Comparison of ENCODE assay signal across 33 mouse cellular contexts in genomic region chrX:155202406-155203305, GRCm38 (mm10). TPM values are rescaled to one million over a fixed set of nuclear protein-coding genes. Genes with fewer than 3 reads are reported as not detected.
DNase-seq lines count a peak whose midpoint lies in the region; ATAC-seq and TF ChIP-seq lines count a peak whose summit lies in the region.
"Had no signal": no experiment of that assay in that cellular context is flagged by ENCODE, and none has a peak within 500 bp of the region (broad histone marks: within the 10 kb centered on the region; RNA-seq: fewer than 3 reads in every experiment).

No protein-coding gene starts in this region.

- H3K9ac ChIP-seq in limb, embryonic 14.5 days (ENCODE audit: low read depth, low read length, severe bottlenecking): no peak overlapping the region
- no peak overlapping the region for H3K9ac ChIP-seq in intestine, embryonic 16.5 days (ENCODE audit: low read depth, low read length)
- H3K9ac ChIP-seq: embryonic facial prominence, embryonic 12.5 days; hindbrain, embryonic 15.5 days; kidney, embryonic 15.5 days; limb, embryonic 15.5 days; liver, embryonic 13.5 days; midbrain, embryonic 15.5 days had no signal

- H3K4me2 ChIP-seq in limb, embryonic 14.5 days (replicated peaks; ENCODE audit: low read depth, low read length, severe bottlenecking): no peak overlapping the region
- no peak overlapping the region for H3K4me2 ChIP-seq in intestine, embryonic 16.5 days (ENCODE audit: low read depth, low read length)
- H3K4me2 ChIP-seq: embryonic facial prominence, embryonic 12.5 days; hindbrain, embryonic 15.5 days; kidney, embryonic 15.5 days; limb, embryonic 15.5 days; liver, embryonic 13.5 days; midbrain, embryonic 15.5 days had no signal

- no peaks in the 10 kb centered on the region for H3K9me3 ChIP-seq in limb, embryonic 14.5 days (ENCODE audit: control insufficient read depth, low read length)
- H3K9me3 ChIP-seq in limb, embryonic 10.5 days (replicated peaks): no peaks in the 10 kb centered on the region
- no peaks in the 10 kb centered on the region for H3K9me3 ChIP-seq in intestine, embryonic 16.5 days (ENCODE audit: control insufficient read depth, low read length)
- H3K9me3 ChIP-seq: embryonic facial prominence, embryonic 12.5 days; hindbrain, embryonic 10.5 days; hindbrain, embryonic 15.5 days; kidney, embryonic 15.5 days; limb, embryonic 15.5 days; liver, embryonic 13.5 days; midbrain, embryonic 15.5 days had no signal

- H3K4me1 ChIP-seq in limb, embryonic 14.5 days (ENCODE audit: control insufficient read depth, insufficient read depth, low read length): no peaks in the 10 kb centered on the region
- no peaks in the 10 kb centered on the region for H3K4me1 ChIP-seq in limb, embryonic 10.5 days
- H3K4me1 ChIP-seq in bone marrow macrophage, adult 2 months (ENCODE audit: control insufficient read depth, insufficient read depth, low read length): peaks cover 8% of the 10 kb centered on the region
- H3K4me1 ChIP-seq in intestine, embryonic 16.5 days (ENCODE audit: control insufficient read depth, insufficient read depth, low read length): no peaks in the 10 kb centered on the region
- H3K4me1 ChIP-seq: embryonic facial prominence, embryonic 12.5 days; hindbrain, embryonic 10.5 days; hindbrain, embryonic 15.5 days; kidney, embryonic 15.5 days; limb, embryonic 15.5 days; liver, embryonic 13.5 days; midbrain, embryonic 15.5 days had no signal

- no peaks in the 10 kb centered on the region for H3K27me3 ChIP-seq in limb, embryonic 14.5 days (ENCODE audit: control insufficient read depth, insufficient read depth, low read length)
- H3K27me3 ChIP-seq in limb, embryonic 10.5 days (ENCODE audit: low read depth, poor library complexity, severe bottlenecking): no peaks in the 10 kb centered on the region
- no peaks in the 10 kb centered on the region for H3K27me3 ChIP-seq in intestine, embryonic 16.5 days (replicated peaks; ENCODE audit: control insufficient read depth, insufficient read depth, low read length)
- H3K27me3 ChIP-seq: embryonic facial prominence, embryonic 12.5 days; hindbrain, embryonic 15.5 days; kidney, embryonic 15.5 days; limb, embryonic 15.5 days; liver, embryonic 13.5 days; midbrain, embryonic 15.5 days had no signal

- H3K36me3 ChIP-seq in limb, embryonic 14.5 days (ENCODE audit: control insufficient read depth, insufficient read depth, low read length): no peaks in the 10 kb centered on the region
- H3K36me3 ChIP-seq in limb, embryonic 10.5 days: no peaks in the 10 kb centered on the region
- H3K36me3 ChIP-seq in intestine, embryonic 16.5 days (ENCODE audit: control insufficient read depth, insufficient read depth, low read length): no peaks in the 10 kb centered on the region
- H3K36me3 ChIP-seq: embryonic facial prominence, embryonic 12.5 days; hindbrain, embryonic 10.5 days; hindbrain, embryonic 15.5 days; kidney, embryonic 15.5 days; limb, embryonic 15.5 days; liver, embryonic 13.5 days; midbrain, embryonic 15.5 days had no signal

- TF ChIP-seq POLR2A in limb, embryonic 14.5 days (IDR thresholded peaks at IDR 0.05; ENCODE audit: borderline replicate concordance, extremely low read depth, insufficient read depth, insufficient read length): no peak
- no peak for TF ChIP-seq POLR2A in bone marrow macrophage, adult 2 months (IDR thresholded peaks at IDR 0.05; ENCODE audit: borderline replicate concordance, low read depth, low read length)

- H3K4me3 ChIP-seq in limb, embryonic 14.5 days (replicated peaks; ENCODE audit: low read length): no peak overlapping the region
- H3K4me3 ChIP-seq in limb, embryonic 10.5 days: no peak overlapping the region
- H3K4me3 ChIP-seq in bone marrow macrophage, adult 2 months (ENCODE audit: insufficient read depth, low read length): no peak overlapping the region
- no peak overlapping the region for H3K4me3 ChIP-seq in intestine, embryonic 16.5 days (ENCODE audit: low read length)
- H3K4me3 ChIP-seq: embryonic facial prominence, embryonic 12.5 days; erythroblast, embryonic 14.5 days; hindbrain, embryonic 10.5 days; hindbrain, embryonic 15.5 days; kidney, embryonic 15.5 days; layer of hippocampus, adult 2 months; limb, embryonic 15.5 days; liver, embryonic 13.5 days; midbrain, embryonic 15.5 days had no signal

- WGBS in limb, embryonic 14.5 days: 43% methylated on average over 2 of the region's 2 CpGs
- 77% methylated on average over 2 of the region's 2 CpGs for WGBS in limb, embryonic 10.5 days
- WGBS in intestine, embryonic 16.5 days: 60% methylated on average over 2 of the region's 2 CpGs

- DNase-seq in limb, embryonic 14.5 days (ENCODE audit: low spot score): peak; percentile 11
- DNase-seq in limb, embryonic 10.5 days (ENCODE audit: low spot score): no peak
- DNase-seq in yolk sac, embryonic 10.5 days (ENCODE audit: low spot score): no peak
- DNase-seq in thymus, postnatal 25 days: no peak
- no peak for DNase-seq in cerebellum, postnatal 14 days
- DNase-seq: adrenal gland, adult 2 months; adrenal gland, postnatal 36 days; B cell, adult 2 months; cerebellum, adult 2 months; cerebellum, postnatal 25 days; heart, postnatal 14 days; kidney, postnatal 36 days; liver, embryonic 13.5 days; lung, adult 18-20 months; right cerebral cortex, adult 18-20 months; spleen, adult 18-20 months; thymus, adult 18-20 months; thymus, postnatal 4 days had no signal

- ATAC-seq in limb, embryonic 14.5 days (ENCODE audit: low FRiP score, low read depth): no peak
- peak; percentile 79 for ATAC-seq in intestine, embryonic 16.5 days
- ATAC-seq: forebrain, embryonic 16.5 days; inflammation-experienced regulatory T-cells, adult 6 months; lung, postnatal 0 days; midbrain, embryonic 15.5 days; Patski had no signal

- no peak overlapping the region for H3K27ac ChIP-seq in limb, embryonic 14.5 days (replicated peaks; ENCODE audit: low read depth, low read length)
- H3K27ac ChIP-seq in limb, embryonic 10.5 days: no peak overlapping the region
- peak overlapping the region; percentile 19; the same call in 1 of the 2 replicates for H3K27ac ChIP-seq in bone marrow macrophage, adult 2 months (ENCODE audit: insufficient read depth, low read depth, low read length)
- peak overlapping the region; percentile 26; the same call in 1 of the 2 replicates for H3K27ac ChIP-seq in intestine, embryonic 16.5 days (ENCODE audit: low read length)
- H3K27ac ChIP-seq: embryonic facial prominence, embryonic 12.5 days; hindbrain, embryonic 10.5 days; hindbrain, embryonic 15.5 days; kidney, embryonic 15.5 days; layer of hippocampus, adult 2 months; limb, embryonic 15.5 days; liver, embryonic 13.5 days; macrophage; midbrain, embryonic 15.5 days had no signal

- TF ChIP-seq CTCF in bone marrow macrophage, adult 2 months (IDR thresholded peaks at IDR 0.05; ENCODE audit: low read depth, low read length): no peak

RNA-seq across cellular contexts. Expression of gene Sat1, which starts 13.6 kb away (rescaled TPM):
- polyA plus RNA-seq in limb, embryonic 14.5 days (2012; rRNA removed): 60.7 and 77.5 TPM in 2 replicates
- polyA plus RNA-seq in limb, embryonic 14.5 days (2014; fragmentation: Nextera tagmentation; extraction: Ambion mirVana): 160 and 163 TPM in 2 replicates
- 50.8 and 58.7 TPM in 2 replicates for polyA plus RNA-seq in limb, embryonic 10.5 days (2016; fragmentation: Nextera tagmentation; extraction: Ambion mirVana)
- 665 and 747 TPM in 2 replicates for polyA plus RNA-seq in bone marrow macrophage, adult 2 months (2012; ENCODE audit: insufficient read depth, insufficient read length, missing spikeins)
- polyA plus RNA-seq in intestine, embryonic 16.5 days (2015; fragmentation: Nextera tagmentation; extraction: Ambion mirVana): 327 and 371 TPM in 2 replicates

RNA-seq across cellular contexts. Expression of gene Acot9, which starts 59.6 kb away (rescaled TPM):
- 24.1 and 26.5 TPM in 2 replicates for polyA plus RNA-seq in limb, embryonic 14.5 days (2012; rRNA removed)
- polyA plus RNA-seq in limb, embryonic 14.5 days (2014; fragmentation: Nextera tagmentation; extraction: Ambion mirVana): 53.0 and 55.0 TPM in 2 replicates
- polyA plus RNA-seq in limb, embryonic 10.5 days (2016; fragmentation: Nextera tagmentation; extraction: Ambion mirVana): 14.8 and 16.9 TPM in 2 replicates
- polyA plus RNA-seq in bone marrow macrophage, adult 2 months (2012; ENCODE audit: insufficient read depth, insufficient read length, missing spikeins): 34.9 and 37.1 TPM in 2 replicates
- polyA plus RNA-seq in intestine, embryonic 16.5 days (2015; fragmentation: Nextera tagmentation; extraction: Ambion mirVana): 27.9 and 28.5 TPM in 2 replicates

Comparison
In these comparisons a context has a peak if more than half of its experiments do, and no peak if none do; other contexts are left out.
1. H3K27ac ChIP-seq: peak in bone marrow macrophage, adult 2 months (single experiment) and intestine, embryonic 16.5 days (single experiment); none in limb, embryonic 14.5 days (single experiment) and limb, embryonic 10.5 days (single experiment).